Mouse (Mus musculus) bone marrow macrophage, adult 2 months (primary cell): ENCODE results near the gene Gm20388.

ENCODE experiments used
- CTCF ChIP-seq: IDR thresholded peaks from 2 replicates; pipeline ENCODE4 v1.5.1; 2012; ENCODE audit warnings: low read depth, mild to moderate bottlenecking, low read length, moderate library complexity
- POLR2A ChIP-seq: IDR thresholded peaks from 2 replicates; pipeline ENCODE4 v1.6.1; 2012; ENCODE audit warnings: mild to moderate bottlenecking, low read depth, low read length, borderline replicate concordance

DNA sequence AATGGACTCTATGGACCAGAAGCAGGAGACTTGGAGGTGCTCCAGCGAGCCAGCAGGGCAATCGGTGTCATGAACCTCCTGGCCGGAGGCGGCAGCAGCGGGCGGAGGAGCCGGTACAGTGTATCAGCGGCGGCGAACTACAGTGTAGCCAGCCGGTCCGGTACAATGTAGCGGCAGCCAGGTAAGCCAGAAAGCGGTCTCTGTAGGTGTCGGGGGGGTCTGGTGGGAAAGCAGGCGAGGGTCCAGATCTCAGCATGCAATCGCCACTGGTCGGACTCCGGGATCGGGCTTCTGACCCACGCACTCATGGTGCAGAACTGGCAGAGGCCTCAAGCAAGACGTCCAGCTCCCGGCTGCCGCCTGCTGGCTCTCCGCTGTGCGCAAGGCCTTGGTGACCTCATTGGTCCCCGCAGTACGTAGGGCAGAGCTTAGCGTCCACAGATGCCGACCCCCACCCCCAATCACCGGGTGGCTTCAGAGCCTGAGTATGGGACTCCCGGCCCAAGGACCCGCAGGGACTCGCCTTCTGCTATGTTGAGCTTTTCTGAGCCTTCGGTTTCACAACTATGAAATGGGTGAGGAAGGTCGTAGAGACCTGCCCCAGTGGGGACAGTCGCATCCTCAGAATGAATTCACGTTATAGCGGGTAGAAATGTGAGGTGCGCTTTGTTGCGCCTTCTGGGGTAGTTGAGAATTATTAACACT, 3532.4 kb downstream of the Gm20388 start:
- TF ChIP-seq CTCF (peak; percentile 49), POLR2A (no peak)
